Mouse (Mus musculus): ENCODE data around the gene Mfsd11.
"Not testable (repeated sequence)": the region's sequence is repeated elsewhere in the genome, so short reads cannot be mapped to it uniquely, and the experiment has no call there.

Mfsd11 gene

DNA sequence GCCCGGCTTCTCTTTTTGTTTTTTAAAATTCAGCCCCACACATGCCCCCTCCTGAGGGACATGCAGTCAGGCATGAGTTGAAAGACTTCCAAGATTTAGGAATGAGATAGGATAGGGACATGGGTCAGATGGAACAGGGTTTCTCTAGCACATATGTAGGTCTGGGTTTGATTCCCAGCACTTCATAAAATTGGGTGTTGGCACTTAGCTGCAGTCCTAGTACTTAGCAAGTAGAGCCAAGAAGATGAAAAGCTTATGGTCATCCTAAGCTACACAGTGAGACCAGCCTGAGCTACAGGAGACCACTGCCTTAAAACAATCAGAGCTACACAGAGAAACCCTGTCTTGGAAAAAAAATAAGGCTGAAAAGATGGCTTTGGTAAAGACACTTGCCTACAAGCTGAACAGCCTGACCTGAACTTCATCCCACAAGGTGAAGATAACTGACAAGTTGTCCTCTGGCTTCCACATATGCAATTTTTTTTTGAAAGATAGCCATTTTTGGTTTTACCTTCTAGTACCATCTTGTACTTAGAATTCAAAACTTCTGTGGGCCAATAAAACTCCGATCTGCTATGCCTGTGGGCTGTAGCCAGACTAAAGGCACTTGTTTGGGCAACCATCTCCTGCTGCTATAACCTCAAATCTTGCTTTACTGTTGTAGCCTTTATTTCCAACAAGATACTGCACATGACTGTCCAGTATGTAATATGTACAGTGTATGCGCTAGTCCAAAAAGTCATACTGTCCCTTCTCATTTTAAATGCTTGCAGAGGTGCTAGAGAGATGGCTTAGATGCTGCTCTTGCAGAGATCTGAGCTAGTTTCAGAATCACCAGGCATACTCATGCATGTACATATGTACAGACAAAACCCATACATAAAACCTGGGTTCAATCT is 4.8 kb upstream of the Mfsd11 start:
- DNase-seq (ENCODE audit: low spot score) = no peak

DNA sequence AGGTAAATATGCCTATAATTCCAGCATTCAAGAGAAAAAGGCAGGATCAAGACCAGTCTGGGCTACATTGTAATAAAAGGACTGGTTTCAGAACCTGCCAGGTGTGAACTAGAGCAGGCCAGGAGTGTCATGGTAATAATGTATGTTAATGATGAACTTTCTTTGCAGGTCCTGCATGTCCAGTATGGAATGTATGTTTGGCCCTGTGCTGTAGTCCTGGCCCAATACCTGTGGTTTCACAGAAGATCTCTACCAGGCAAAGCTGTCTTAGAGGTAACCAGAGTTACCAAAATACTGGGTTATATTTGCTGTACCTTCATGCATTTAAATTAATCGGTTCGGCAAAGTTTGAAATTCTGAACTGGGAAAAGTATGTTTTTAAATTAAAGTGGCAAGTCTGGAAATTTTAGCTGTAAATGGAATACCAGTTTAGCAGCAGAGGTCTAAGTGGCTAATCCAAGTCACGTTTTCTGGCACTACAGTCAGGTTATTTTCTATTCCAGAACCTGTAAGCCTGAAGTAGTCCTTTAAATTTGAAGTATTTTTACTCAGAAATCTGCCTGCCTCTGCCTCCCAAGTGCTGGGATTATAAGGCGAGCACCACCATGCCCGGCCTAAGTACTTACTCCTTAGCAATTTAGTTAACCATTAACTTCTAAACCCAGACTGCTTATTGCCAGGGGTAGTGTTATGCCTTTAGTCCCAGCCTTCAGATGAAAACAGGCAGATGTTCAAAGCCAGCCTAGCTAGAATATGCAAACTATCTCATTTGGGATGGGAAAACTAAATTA is 4.0 kb upstream of the Mfsd11 start:
- DNase-seq (ENCODE audit: low spot score) = no peak

DNA sequence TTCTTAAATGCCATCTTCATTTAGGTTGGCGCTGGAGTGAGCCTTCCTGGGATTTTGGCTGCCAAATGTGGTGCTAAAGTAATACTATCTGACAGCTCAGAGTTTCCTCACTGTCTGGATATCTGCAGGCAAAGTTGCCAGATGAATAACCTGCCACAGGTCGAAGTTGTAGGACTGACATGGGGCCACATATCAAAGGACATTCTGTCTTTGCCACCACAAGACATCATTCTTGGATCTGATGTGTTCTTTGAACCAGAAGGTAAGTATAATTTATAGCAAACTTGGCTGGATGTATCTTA is 3.4 kb upstream of the Mfsd11 start:
- DNase-seq (ENCODE audit: low spot score) = not testable (repeated sequence)

DNA sequence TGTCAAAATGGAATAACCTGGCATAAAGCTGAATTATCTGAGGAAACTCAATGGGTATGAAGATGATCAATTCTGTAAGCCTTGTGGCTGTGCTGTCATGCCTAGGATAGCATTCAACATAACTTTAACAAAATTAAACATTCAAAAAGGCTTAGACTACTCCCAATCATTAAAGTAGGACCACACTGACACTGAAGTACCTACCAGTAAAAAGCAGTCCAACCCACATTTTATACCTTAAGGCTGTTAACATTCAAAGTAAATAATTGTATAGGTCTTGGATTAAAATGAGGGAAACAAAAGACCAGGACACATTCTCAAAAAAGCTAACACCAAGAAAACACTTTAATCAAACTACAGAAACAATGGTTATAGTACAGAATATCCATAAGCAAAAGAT is 2.7 kb upstream of the Mfsd11 start:
- no peak for DNase-seq (ENCODE audit: low spot score)

DNA sequence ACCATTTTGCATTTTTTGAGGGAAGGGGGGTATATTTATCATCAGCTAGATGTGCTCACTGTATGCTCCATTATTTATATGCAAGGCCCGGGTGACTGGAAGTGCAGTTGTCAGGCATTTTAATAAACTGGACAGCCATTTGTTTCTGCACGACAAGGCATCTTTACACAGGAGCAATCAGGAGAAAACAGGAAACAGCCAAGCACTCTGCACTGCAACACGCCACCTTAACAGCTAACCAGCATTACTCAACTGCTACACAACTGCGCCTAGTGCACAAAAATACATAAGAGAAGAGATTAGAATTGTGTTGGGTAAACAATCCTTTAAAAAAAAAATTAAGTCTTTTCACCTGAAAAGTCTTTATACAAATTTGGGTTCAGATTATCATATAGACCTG is 2.2 kb upstream of the Mfsd11 start:
- DNase-seq (ENCODE audit: low spot score) = no peak

DNA sequence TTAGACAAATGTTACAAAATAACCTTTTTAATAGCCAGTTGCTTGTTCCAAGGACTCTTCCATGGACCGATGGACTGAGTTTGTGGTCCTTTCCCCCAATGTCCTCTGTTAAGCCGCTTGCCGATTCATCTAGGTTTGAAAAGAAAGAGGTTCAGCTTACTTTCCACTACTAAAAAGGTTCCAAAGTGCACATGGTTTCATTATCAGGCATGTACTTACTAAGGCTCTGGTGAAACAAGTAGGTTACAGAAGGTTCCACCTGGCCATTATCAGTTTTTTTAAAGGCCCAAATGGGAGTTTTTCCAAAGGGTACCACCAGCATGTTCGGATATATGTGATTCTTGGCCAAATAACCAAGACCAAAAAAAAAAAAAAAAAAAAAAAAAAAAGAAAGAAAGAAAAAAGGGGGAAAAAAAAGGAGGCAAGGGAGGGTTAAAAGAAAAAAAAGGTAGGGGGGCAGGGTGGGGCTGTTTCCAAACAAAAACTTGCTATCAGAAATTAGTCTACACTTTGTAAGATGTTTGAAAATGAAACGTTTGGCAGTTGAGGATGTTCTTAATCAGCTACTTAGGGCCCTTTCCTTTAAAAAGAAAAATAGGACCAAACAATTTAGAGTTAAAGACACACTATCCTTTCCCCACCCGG is 1.3 kb upstream of the Mfsd11 start:
- DNase-seq (ENCODE audit: low spot score) = no peak

DNA sequence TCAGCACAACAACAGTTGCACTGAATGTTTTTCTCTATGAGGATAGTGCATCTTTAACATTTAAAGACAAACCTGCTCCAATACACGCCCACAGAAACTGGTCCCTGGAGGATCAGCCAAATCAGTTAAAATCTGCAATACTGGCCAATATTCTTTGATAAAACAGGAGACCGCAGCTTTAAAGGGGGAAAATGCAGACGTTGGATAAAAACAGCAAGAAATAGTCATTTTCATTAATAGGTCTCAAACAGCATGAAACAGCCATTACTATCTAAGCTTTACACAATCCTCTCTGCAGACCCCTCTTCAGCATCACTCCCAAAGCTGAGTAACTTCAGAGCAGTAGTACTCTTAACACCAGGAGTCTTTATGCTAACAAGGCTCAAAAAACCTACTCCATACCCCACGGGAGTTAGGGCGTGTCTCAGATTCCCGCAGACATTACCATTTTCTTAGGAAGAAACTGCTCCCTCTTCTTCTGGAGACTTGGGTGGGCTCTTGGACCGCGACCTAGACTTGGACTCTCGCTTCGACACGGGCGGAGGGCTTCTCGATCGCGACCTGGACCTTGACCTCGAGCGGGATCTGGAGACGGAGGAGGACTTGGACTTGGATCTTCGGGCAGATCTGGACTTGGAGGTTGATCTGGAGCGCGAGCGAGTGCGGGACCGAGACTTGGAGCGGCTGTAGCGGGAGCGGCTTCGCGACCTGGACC is 507 bp upstream of the Mfsd11 start:
- no peak for DNase-seq (ENCODE audit: low spot score)

DNA sequence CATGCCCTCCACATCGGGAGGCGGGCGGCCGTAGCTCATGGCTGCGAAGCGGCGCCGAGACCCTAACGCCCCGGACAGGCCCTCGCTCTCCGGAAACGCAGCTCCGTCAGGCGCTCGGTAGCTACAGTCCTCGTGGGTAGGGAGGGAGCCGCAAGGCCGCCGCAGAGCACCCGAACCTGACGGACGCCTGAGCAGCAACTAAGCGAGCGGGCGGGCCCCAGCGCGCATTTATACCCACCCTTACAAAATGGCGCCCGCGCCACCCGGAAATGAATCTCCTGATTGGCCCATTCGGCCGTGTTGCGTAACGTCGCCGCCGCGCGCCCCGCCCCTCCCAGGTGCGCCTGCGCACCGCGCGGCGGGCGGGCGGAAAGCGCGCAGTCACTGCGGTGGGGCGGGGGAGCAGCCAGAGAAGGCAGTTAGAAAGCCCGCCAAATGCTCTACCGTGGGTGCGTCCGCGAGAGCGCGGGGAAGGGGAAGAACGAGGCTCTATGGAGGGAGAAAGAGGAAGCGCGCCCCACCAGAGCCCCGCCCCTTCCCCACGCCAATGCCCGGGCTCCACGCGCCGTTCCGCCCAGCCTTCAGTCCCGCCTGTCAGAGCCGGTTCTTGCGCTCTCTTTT is 761 bp downstream of the Mfsd11 start, which contains the start of gene Srsf2:
Gene Srsf2 (minus strand): TSS at position 204 of the 621 bp plus-strand sequence.
- DNase-seq (ENCODE audit: low spot score) = peak; percentile 93

DNA sequence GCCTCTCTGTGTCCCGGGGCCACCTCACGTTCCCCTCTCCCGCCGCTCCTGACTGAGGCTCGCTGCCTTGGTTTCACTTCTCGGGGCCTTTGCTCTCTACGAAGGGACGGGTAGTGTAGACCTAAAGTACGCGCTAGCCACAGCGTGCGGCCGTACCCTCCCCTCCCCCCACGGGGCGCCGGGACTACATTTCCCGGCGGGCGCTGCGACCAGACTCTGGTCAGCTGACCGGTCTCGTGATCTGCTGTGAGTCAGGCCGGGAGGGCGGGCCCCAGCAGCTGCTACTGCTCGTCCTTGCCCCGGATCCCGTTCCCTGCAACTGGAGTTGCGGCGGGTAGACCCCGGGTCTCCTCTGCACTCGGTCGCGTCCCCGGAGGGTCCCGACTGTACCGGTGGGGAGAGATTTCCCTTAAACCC is 1.3 kb downstream of the Mfsd11 start:
- peak; percentile 93 for DNase-seq (ENCODE audit: low spot score)

DNA sequence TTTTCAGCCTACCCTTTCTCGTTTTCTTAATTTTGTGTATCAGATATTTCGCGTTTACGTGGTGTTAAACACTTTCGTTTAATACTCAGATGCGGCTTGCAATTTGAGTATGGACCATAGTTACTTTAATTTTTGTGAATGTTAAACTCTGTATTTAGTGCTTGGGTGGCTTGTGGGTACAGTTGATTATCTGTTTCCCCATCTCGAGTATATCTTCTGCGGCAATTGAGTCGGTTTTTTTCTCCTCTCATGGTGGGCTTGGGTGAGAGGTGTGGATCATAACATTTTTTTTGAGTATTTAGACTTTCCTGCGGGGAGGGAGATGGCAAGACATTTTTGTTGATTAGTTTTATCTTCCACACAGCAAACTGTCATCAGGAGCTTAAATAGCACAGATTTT is 2.0 kb downstream of the Mfsd11 start:
- DNase-seq (ENCODE audit: low spot score) = no peak

DNA sequence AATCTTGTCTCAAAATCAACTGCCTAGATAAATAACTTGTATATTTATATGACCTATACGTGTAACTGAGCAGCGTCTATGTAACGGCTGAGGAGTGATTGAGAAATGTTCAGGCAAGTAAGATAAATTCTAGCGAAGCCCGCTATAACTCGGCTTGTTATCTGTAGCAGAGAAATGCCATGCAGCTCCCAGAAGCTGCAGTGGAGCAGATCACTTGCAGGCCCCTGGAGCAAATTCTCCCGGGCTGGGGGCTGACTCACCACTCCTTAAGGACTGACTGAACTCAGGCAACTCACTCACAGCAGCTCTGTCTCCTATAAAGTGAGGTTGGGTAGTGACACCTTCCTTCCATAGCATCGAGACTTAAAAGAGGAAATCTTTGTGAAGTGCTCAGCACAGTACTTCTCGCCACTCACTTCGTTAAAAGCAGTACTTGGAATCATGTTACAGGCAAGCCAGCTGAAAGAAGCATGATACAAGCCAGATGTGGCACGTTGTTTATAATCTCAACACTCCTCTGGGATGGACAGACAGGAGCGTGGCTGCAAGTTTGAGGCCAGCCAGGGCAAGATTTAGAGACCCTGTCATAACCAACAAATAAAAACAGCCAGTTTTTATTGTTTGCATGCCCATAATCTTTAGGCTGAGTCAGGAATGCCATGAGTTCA is 5.1 kb downstream of the Mfsd11 start:
- no peak for DNase-seq (ENCODE audit: low spot score)

DNA sequence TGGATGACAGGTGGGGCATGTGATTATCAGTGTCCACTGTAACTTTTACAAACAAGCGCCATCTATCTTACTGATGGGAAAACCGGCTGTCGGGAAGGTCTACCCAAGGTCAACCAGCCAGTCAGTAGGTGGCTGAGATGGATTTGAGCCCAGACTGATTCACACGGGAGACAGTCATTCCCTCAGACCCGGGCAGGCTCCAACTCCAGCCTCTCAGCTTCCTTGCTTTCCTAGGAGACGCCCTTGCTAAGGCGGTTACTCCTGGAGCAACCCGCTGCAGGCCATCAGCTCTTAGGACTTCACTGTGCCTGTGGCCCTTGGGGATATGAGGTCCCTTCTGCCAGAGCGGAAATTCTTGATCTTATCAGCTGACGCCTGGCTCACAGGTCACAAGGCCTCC is 12.2 kb downstream of the Mfsd11 start:
- DNase-seq (ENCODE audit: low spot score) = no peak

DNA sequence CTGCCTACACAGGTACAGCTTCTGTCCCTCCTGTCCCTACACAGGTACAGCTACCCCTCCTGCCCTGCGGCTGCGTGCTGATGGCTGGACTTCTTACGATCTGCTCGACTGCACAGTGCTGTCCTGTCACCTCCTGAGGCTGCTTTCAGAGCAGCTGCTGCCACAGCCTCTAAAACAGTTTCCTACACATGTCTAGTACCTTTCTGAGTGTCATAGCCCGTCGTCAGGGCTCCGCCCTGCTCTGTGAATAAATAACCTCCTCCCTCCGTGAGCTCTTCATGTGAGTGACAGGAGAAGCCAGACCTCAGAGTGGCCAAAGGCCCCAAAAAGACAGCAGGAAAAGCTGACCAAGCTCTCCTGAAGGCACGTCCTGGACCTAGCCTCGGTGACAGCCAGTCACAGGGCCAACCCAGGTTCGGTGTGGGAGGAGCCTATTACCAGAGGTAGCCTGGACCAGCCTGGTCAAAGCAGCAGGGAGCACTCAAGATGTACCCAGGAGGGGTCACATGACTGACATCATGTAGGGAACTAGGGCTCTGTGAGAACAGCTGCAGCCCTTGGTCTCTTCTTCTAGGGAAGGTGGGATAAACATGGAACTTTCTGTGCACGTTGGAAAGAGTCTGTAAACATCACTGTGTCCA is 13.8 kb downstream of the Mfsd11 start:
- DNase-seq (ENCODE audit: low spot score) = no peak

DNA sequence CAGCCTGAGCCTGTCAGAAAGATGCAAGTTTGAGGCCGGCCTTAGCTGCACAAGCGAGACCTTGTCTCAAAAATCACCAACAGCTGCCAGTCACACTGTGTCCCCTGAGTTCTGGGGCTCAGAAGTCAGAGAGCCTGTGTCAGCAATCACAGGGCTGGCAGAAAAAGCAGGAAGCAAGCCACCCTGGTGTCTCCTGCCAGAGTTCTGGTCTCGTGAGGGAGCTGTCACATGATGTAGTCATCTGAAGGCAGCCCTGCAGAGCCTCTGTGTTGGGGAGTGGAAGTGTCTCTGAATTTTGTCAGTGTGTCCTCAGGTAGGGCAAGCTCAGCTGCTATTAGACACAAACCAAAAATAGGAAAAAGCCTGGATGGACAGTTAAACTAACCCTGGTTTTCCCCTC is 15.9 kb downstream of the Mfsd11 start:
- DNase-seq (ENCODE audit: low spot score) = no peak

DNA sequence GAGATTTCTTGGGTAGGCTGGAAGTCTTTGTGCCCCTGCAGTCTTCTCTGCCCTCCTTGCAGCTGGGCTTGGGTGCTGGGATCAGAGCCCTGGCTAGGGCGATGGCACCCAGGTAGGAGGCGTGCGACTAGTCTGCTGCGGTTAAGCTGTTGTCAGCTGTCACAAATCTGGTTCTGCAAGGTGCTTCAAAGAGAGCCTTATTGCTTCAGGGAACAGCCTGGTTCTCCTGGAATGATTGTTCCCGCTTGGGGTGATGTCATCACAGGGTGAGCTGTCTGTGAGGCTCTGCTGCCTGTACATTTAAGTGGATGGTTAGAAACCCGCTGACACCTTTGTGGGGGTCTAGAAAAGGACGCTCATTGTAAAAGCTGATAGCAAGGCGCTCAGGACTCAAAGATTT is 17.0 kb downstream of the Mfsd11 start:
- no peak for DNase-seq (ENCODE audit: low spot score)

DNA sequence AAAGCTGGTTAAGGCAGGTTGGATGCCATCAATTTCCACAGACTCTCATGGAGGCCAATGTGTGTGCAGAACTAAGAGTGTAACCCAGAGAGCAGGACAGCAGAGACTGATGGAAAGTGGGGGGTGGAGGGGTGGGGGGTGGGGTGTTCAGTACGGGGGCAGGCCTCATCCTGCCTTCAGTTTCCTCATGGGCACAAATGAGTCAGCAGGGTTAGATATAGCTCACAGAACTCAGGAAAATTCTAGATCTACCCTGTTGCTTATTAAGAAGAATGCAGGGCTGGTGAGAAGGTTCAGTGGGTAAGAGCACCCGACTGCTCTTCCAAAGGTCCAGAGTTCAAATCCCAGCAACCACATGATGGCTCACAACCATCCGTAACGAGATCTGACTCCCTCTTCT is 17.4 kb downstream of the Mfsd11 start:
- DNase-seq (ENCODE audit: low spot score) = no peak

DNA sequence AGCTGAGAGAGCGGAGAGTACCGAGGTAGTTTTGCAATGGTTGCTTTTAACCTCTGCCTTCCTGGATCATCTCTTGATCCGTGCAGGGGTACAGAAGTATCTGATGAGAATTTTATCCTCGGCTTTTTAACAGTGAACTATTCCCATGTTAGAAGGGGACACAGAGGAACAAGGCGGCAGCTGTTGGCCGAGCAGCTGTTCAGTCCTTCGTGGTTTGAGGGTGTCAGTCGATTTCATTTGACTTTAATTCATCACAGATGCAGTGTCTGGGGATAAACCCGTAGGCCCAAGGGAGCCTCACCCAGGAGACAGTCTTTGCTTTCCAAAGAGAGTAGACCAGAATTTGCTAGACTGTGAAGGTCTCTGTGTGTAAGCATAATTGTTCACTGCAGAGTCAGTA is 19.3 kb downstream of the Mfsd11 start:
- no peak for DNase-seq (ENCODE audit: low spot score)

DNA sequence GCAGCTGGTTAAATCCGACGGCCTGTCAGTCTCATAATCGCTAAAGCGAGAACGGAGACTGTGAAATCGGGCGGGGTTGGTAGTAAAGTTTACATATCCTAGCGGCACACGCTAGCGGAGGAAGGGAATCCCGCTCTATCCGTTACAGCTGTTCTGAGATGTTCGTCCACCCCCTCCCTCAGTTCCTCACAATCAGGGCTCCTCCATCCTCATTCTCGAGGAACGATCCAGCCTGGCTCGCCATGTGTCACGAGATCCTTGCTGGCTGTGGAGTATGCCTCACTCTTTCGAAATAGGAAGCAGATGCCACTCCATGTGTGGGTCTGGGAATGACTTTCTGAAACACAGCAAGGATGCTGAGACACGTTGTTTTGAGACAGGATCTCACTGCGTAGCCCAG is 21.7 kb downstream of the Mfsd11 start:
- no peak for DNase-seq (ENCODE audit: low spot score)

DNA sequence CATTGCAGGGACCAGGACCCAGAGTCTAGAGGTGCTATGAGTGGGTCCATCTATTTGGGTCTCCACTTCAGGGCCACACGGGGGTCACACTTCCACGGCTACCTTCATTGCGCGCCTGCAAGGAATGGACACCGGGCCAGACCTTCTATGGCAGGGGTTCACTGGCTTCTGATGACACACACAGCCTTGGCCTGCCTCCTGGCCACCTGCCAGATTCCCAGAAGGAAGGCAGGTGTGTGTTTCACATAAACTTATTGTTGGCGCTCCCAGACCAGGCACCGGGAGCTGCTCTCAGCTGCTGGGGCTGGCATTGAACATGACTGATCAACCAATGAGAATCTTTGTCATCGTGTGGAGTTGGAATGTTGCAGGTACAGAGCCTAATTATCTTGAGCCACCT is 26.2 kb downstream of the Mfsd11 start:
- no peak for DNase-seq (ENCODE audit: low spot score)

DNA sequence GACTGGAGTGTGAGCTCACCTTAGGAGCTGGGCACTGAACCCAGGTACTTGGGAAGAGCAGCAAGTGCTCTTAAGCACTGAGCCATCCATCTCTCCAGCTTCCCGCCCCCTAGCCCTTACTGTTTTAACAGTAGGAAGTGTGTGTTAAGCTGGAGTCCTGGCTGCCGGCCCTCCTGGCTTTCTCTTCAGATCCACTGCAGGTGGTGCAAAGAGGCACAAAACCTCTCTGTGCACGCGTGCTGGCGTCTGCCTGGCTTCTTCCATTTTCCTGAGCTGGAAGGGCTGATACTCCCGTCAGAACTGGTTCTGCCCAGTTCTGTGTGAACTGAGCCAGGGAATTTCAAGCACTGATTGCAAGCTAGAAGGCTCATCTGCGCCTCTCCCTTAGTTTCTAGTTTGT is 28.6 kb downstream of the Mfsd11 start:
- DNase-seq (ENCODE audit: low spot score) = no peak

DNA sequence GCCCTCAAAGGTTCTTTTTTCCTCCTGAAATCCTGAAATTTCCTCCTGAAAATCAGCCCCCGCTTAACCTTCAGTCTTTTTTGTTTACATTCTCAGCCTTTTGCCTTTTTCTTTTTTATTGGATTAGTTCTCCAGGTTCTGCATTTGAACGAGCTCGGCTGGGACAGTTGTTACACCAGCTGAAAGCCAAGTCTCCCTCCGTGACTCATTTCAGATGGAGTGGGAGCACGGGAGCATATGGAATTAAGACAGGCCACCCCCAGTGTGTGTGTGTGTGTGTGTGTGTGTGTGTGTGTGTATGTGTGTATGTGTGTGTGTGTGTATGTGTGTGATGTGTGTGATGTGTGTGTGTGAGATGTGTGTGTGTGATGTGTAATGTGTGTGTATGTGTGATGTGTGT is 29.2 kb downstream of the Mfsd11 start:
- DNase-seq (ENCODE audit: low spot score) = no peak

Data from layer of hippocampus, adult 9-10 months (tissue).